Mouse (Mus musculus) G1E (cell line): ENCODE results near the gene Cldn15.

Source experiments
- CTCF ChIP-seq: IDR thresholded peaks from 2 replicates; pipeline ENCODE4 v1.5.1; 2012; ENCODE audit warnings: low read depth, low read length, inconsistent platforms, mixed read lengths
- GATA1 ChIP-seq: IDR thresholded peaks from 2 replicates; pipeline ENCODE4 v1.6.1; 2012; ENCODE audit warnings: borderline replicate concordance, low read length, inconsistent platforms, mixed read lengths
- GATA2 ChIP-seq: IDR thresholded peaks from 2 replicates; pipeline ENCODE4 v1.6.1; 2012; ENCODE audit warnings: low read depth, low read length, inconsistent platforms, borderline replicate concordance
- POLR2AphosphoS5 ChIP-seq: IDR thresholded peaks from 2 replicates; pipeline ENCODE4 v1.6.1; 2012; ENCODE audit warnings: low read depth, low read length, inconsistent platforms; ENCODE audit not compliant: insufficient replicate concordance
- TAL1 ChIP-seq: conservative IDR thresholded peaks from 2 replicates; pipeline ENCODE4 v1.6.1; 2012; ENCODE audit warnings: low read depth, low read length, inconsistent platforms, mixed read lengths

DNA sequence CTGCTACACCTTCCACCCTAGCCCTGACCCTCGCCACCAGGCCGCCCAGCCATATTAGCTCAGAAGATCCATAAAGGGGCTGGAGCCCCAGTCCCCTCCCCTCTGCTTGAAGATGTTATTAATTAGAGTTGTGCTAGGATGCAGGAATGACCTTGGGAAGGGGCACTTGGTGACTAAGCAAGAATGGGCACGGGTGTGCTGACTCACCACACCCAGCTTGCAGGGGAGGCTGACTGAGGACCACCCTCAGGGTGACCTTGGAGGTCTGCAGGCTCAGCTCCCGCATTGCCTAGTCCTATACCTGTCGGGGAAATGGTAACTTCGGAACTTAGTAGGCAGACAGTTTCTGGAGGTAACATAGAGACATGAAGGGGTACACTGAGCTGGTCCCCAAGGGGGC, 32.5 kb upstream of the Cldn15 start:
- TF ChIP-seq CTCF (no peak), POLR2AphosphoS5 (no peak), GATA2 (no peak), TAL1 (no peak), GATA1 (no peak)
